Mouse (Mus musculus): Measurements from ENCODE around the gene Arl5b.

DNA sequence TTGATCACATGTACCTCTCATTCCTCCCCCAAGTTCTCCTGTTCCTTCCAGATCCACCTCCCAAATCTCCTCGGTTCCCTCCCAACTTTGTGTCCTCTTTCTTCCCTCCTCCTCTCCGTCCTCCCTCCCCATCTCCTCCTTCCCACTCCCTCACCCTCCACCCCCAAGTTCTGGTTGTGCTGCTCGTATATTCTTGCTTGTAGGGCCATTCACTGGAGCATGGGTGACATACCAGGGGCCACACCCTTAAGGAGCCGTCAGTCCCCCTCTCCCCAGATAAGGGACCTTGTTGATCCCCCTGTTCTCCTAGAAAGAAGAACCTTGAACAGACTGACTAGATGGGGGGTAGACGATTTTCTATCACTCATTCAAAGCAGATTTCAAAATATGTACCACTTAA is 17.9 kb downstream of the Arl5b start:
- TF ChIP-seq CTCF (IDR thresholded peaks at IDR 0.05; ENCODE audit: extremely low read depth, insufficient read depth, insufficient read length, insufficient replicate concordance) (no peak), POLR2A (IDR thresholded peaks at IDR 0.05; ENCODE audit: low read depth, low read length) (no peak)
